Mouse (Mus musculus): ENCODE results near the gene Dcxr. TPM values are rescaled to one million over a fixed set of nuclear protein-coding genes. Genes with fewer than 3 reads are reported as not detected.
"Not testable (repeated sequence)": the region's sequence is repeated elsewhere in the genome, so short reads cannot be mapped to it uniquely, and the experiment has no call there.

Gene Dcxr
- polyA plus RNA-seq, 1 experiment from 2014 or later, result 43.0 TPM

- 80% methylated on average over 3 of the region's 3 CpGs for WGBS
- H3K27ac ChIP-seq (ENCODE audit: low read length), result no peak overlapping the region
- no peak for ATAC-seq (ENCODE audit: insufficient read depth, low FRiP score)
- no peak overlapping the region for H3K9ac ChIP-seq (ENCODE audit: low read length)
- no peaks in the 10 kb centered on the region for H3K27me3 ChIP-seq (ENCODE audit: control insufficient read depth, insufficient read depth, low read length)
- no peak overlapping the region for H3K4me3 ChIP-seq (replicated peaks; ENCODE audit: low read length)
- H3K4me1 ChIP-seq (ENCODE audit: control insufficient read depth, insufficient read depth, low read length), result peaks cover 16% of the 10 kb centered on the region
- H3K36me3 ChIP-seq (ENCODE audit: control insufficient read depth, insufficient read depth, low read length), result peaks cover 6% of the 10 kb centered on the region; the same call in 1 of the 2 replicates
- H3K4me2 ChIP-seq (ENCODE audit: low read depth, low read length), result no peak overlapping the region
- H3K9me3 ChIP-seq (replicated peaks; ENCODE audit: control insufficient read depth, low read length), result no peaks in the 10 kb centered on the region
Observed at GRCm38 (mm10) chr11:120689365-120689764, 37.7 kb downstream of the Dcxr start.

DNA sequence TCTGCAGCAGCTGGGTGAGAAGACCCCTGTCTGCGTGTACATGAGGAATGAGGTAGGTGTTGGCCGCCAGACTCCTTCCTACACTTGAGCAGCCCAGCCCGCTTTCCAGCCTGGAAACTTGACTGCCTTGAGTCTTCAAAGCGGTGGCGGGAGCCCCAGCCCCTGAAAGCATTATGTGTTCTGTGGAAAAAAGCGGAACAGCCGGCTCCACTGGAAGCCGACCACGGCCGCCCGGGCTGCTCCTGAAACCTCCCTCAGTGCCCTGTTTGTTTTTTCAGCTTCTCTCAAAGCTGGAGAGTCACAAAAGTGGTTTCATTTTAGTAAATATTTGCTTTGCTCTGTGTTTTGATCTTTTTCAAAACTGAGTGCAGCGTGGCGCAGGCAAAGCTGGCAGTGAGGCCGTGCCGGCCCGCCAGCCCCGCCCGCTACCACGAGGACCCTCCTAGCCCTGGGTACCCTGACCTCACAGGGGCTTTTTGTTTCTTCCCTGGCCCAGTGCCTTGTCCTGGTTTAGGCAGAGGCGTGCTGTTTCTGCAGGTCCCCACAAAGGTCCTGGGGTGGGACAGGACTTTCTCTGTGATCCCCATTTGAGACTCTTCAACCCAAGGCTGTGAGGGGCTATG is 40.3 kb downstream of the Dcxr start:
- Histone ChIP-seq H3K4me1 (ENCODE audit: control insufficient read depth, insufficient read depth, low read length) (peaks cover 14% of the 10 kb centered on the region), H3K27ac (ENCODE audit: low read length) (peak overlapping the region; percentile 92), H3K9ac (ENCODE audit: low read length) (peak overlapping the region; percentile 57), H3K9me3 (replicated peaks; ENCODE audit: control insufficient read depth, low read length) (no peaks in the 10 kb centered on the region), H3K36me3 (ENCODE audit: control insufficient read depth, insufficient read depth, low read length) (peaks cover 6% of the 10 kb centered on the region; the same call in 1 of the 2 replicates), H3K27me3 (ENCODE audit: control insufficient read depth, insufficient read depth, low read length) (no peaks in the 10 kb centered on the region), H3K4me3 (replicated peaks; ENCODE audit: low read length) (no peak overlapping the region), H3K4me2 (ENCODE audit: low read depth, low read length) (no peak overlapping the region; the same call in 1 of the 2 replicates)
- peak; percentile 61; the same call in 1 of the 2 replicates for ATAC-seq (ENCODE audit: insufficient read depth, low FRiP score)
- WGBS, result 59% methylated on average over 20 of the region's 20 CpGs

DNA sequence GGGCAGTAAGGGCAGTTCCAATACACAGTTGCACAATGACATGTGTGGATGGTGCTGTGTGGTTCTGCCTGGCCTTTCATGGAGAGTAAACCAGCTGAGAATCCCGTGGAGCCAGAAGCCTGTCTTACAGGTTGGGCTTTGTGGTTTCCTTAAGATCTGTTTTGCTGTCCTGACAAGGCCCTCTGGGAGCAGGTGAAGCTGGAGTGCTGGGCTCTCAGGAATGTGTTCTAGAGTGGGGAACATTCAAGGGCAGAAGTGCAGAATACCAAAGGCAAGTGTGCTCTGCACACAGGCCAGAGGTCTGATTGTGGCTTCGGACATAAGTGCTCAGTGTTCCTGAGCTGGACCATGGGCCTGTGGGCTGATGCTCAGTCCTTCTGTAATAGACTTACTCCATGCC is 42.4 kb downstream of the Dcxr start:
- Histone ChIP-seq H3K27me3 (ENCODE audit: control insufficient read depth, insufficient read depth, low read length) (no peaks in the 10 kb centered on the region), H3K4me3 (replicated peaks; ENCODE audit: low read length) (no peak overlapping the region), H3K4me1 (ENCODE audit: control insufficient read depth, insufficient read depth, low read length) (peaks cover 14% of the 10 kb centered on the region), H3K27ac (ENCODE audit: low read length) (no peak overlapping the region), H3K4me2 (ENCODE audit: low read depth, low read length) (no peak overlapping the region), H3K9me3 (replicated peaks; ENCODE audit: control insufficient read depth, low read length) (no peaks in the 10 kb centered on the region), H3K9ac (ENCODE audit: low read length) (no peak overlapping the region; the same call in 1 of the 2 replicates), H3K36me3 (ENCODE audit: control insufficient read depth, insufficient read depth, low read length) (peaks cover 6% of the 10 kb centered on the region; the same call in 1 of the 2 replicates)
- 73% methylated on average over 2 of the region's 2 CpGs for WGBS
- no peak for ATAC-seq (ENCODE audit: insufficient read depth, low FRiP score)

DNA sequence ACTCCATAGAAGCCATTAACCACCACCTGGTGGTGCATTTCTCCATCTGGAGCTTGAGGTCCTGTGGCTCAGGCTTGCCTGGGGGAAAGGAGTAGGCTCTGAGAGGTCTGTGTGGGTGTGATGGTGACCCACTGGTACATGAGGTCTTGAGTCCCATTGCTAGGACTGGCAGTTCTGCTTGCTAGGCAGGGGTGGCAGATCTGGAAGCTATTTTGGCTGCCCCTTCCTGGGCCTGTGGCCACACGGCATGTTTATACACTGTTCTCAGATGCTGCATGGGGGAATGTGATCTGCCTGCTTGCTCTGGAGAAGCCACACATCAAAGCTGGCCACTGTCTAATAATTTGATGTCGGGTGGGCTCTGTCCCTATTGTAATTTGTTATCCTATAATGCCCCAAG is 43.0 kb downstream of the Dcxr start:
- no peak for ATAC-seq (ENCODE audit: insufficient read depth, low FRiP score)
- Histone ChIP-seq H3K9ac (ENCODE audit: low read length) (no peak overlapping the region), H3K9me3 (replicated peaks; ENCODE audit: control insufficient read depth, low read length) (no peaks in the 10 kb centered on the region), H3K4me3 (replicated peaks; ENCODE audit: low read length) (no peak overlapping the region), H3K4me1 (ENCODE audit: control insufficient read depth, insufficient read depth, low read length) (peaks cover 14% of the 10 kb centered on the region), H3K4me2 (ENCODE audit: low read depth, low read length) (no peak overlapping the region), H3K36me3 (ENCODE audit: control insufficient read depth, insufficient read depth, low read length) (peaks cover 6% of the 10 kb centered on the region; the same call in 1 of the 2 replicates), H3K27ac (ENCODE audit: low read length) (no peak overlapping the region), H3K27me3 (ENCODE audit: control insufficient read depth, insufficient read depth, low read length) (no peaks in the 10 kb centered on the region)
- 76% methylated on average over 2 of the region's 2 CpGs for WGBS

GRCm38 (mm10) chr11:120683536-120683935 is 43.5 kb downstream of the Dcxr start:
- no peak overlapping the region for H3K4me3 ChIP-seq (replicated peaks; ENCODE audit: low read length)
- no peak overlapping the region for H3K4me2 ChIP-seq (ENCODE audit: low read depth, low read length)
- H3K9me3 ChIP-seq (replicated peaks; ENCODE audit: control insufficient read depth, low read length), result no peaks in the 10 kb centered on the region
- H3K27me3 ChIP-seq (ENCODE audit: control insufficient read depth, insufficient read depth, low read length), result no peaks in the 10 kb centered on the region
- WGBS, result 90% methylated on average over 3 of the region's 3 CpGs
- H3K4me1 ChIP-seq (ENCODE audit: control insufficient read depth, insufficient read depth, low read length), result peaks cover 14% of the 10 kb centered on the region
- H3K27ac ChIP-seq (ENCODE audit: low read length), result no peak overlapping the region
- no peak overlapping the region for H3K9ac ChIP-seq (ENCODE audit: low read length)
- peaks cover 2% of the 10 kb centered on the region; the same call in 1 of the 2 replicates for H3K36me3 ChIP-seq (ENCODE audit: control insufficient read depth, insufficient read depth, low read length)
- ATAC-seq (ENCODE audit: insufficient read depth, low FRiP score), result no peak

DNA sequence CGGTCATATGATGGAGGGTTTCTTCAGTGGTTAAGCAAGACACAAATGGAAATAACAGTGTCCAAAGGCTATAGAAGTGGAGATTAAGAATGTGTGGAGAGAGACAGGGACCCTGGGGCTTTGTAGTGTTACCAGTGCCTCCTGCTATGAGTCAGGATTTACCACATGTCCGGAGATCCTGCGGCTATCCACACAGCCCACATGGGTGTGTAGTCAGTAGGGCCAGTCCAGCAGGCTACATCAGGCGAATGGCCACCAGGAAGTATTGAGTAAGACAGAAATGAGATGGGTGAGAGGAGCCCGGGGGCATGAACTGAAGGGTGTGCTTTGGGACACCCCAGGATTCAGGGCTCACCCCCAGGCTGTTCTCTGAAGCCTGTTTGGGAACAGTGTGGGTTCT is 44.4 kb downstream of the Dcxr start:
- no peaks in the 10 kb centered on the region for H3K9me3 ChIP-seq (replicated peaks; ENCODE audit: control insufficient read depth, low read length)
- WGBS, result 93% methylated on average over 5 of the region's 5 CpGs
- H3K4me3 ChIP-seq (replicated peaks; ENCODE audit: low read length), result no peak overlapping the region
- H3K9ac ChIP-seq (ENCODE audit: low read length), result no peak overlapping the region
- no peak for ATAC-seq (ENCODE audit: insufficient read depth, low FRiP score)
- no peak overlapping the region for H3K27ac ChIP-seq (ENCODE audit: low read length)
- peaks cover 14% of the 10 kb centered on the region for H3K4me1 ChIP-seq (ENCODE audit: control insufficient read depth, insufficient read depth, low read length)
- no peak overlapping the region for H3K4me2 ChIP-seq (ENCODE audit: low read depth, low read length)
- no peaks in the 10 kb centered on the region for H3K27me3 ChIP-seq (ENCODE audit: control insufficient read depth, insufficient read depth, low read length)
- H3K36me3 ChIP-seq (ENCODE audit: control insufficient read depth, insufficient read depth, low read length), result no peaks in the 10 kb centered on the region; the same call in 1 of the 2 replicates

GRCm38 (mm10) chr11:120679909-120680308 is 47.2 kb downstream of the Dcxr start:
- H3K36me3 ChIP-seq (ENCODE audit: control insufficient read depth, insufficient read depth, low read length), result no peaks in the 10 kb centered on the region; the same call in 1 of the 2 replicates
- ATAC-seq (ENCODE audit: insufficient read depth, low FRiP score), result 0 out of 2 replicates have a peak, but pooled peaks have one; percentile 31
- WGBS, result 75% methylated on average over 3 of the region's 3 CpGs

GRCm38 (mm10) chr11:120676951-120677350 is 50.1 kb downstream of the Dcxr start:
- Histone ChIP-seq H3K36me3 (ENCODE audit: control insufficient read depth, insufficient read depth, low read length) (no peaks in the 10 kb centered on the region; the same call in 1 of the 2 replicates), H3K27ac (ENCODE audit: low read length) (no peak overlapping the region), H3K9ac (ENCODE audit: low read length) (no peak overlapping the region), H3K4me2 (ENCODE audit: low read depth, low read length) (no peak overlapping the region), H3K9me3 (replicated peaks; ENCODE audit: control insufficient read depth, low read length) (no peaks in the 10 kb centered on the region), H3K4me1 (ENCODE audit: control insufficient read depth, insufficient read depth, low read length) (peaks cover 7% of the 10 kb centered on the region), H3K4me3 (replicated peaks; ENCODE audit: low read length) (no peak overlapping the region), H3K27me3 (ENCODE audit: control insufficient read depth, insufficient read depth, low read length) (no peaks in the 10 kb centered on the region)
- ATAC-seq (ENCODE audit: insufficient read depth, low FRiP score), result no peak
- 81% methylated on average over 4 of the region's 4 CpGs for WGBS

More at GRCm38 (mm10) chr11:120679909-120680308, 47.2 kb downstream of the Dcxr start:
- no peak overlapping the region for H3K4me2 ChIP-seq (ENCODE audit: low read depth, low read length)
- no peaks in the 10 kb centered on the region for H3K27me3 ChIP-seq (ENCODE audit: control insufficient read depth, insufficient read depth, low read length)
- no peaks in the 10 kb centered on the region for H3K4me1 ChIP-seq (ENCODE audit: control insufficient read depth, insufficient read depth, low read length)
- H3K9me3 ChIP-seq (replicated peaks; ENCODE audit: control insufficient read depth, low read length), result no peaks in the 10 kb centered on the region
- no peak overlapping the region for H3K9ac ChIP-seq (ENCODE audit: low read length)
- H3K4me3 ChIP-seq (replicated peaks; ENCODE audit: low read length), result no peak overlapping the region
- H3K27ac ChIP-seq (ENCODE audit: low read length), result no peak overlapping the region

GRCm38 (mm10) chr11:120675875-120676274 is 51.2 kb downstream of the Dcxr start:
- H3K27ac ChIP-seq (ENCODE audit: low read length); ATAC-seq (ENCODE audit: insufficient read depth, low FRiP score); H3K4me2 ChIP-seq (ENCODE audit: low read depth, low read length); H3K9me3 ChIP-seq (replicated peaks; ENCODE audit: control insufficient read depth, low read length); H3K4me3 ChIP-seq (replicated peaks; ENCODE audit: low read length); H3K4me1 ChIP-seq (ENCODE audit: control insufficient read depth, insufficient read depth, low read length); H3K36me3 ChIP-seq (ENCODE audit: control insufficient read depth, insufficient read depth, low read length); H3K27me3 ChIP-seq (ENCODE audit: control insufficient read depth, insufficient read depth, low read length); H3K9ac ChIP-seq (ENCODE audit: low read length): not testable (repeated sequence)
- 87% methylated on average over 3 of the region's 5 CpGs for WGBS

Data from stomach, embryonic 16.5 days (tissue).